Mouse (Mus musculus): Measurements from ENCODE around the gene Ube2b.

DNA sequence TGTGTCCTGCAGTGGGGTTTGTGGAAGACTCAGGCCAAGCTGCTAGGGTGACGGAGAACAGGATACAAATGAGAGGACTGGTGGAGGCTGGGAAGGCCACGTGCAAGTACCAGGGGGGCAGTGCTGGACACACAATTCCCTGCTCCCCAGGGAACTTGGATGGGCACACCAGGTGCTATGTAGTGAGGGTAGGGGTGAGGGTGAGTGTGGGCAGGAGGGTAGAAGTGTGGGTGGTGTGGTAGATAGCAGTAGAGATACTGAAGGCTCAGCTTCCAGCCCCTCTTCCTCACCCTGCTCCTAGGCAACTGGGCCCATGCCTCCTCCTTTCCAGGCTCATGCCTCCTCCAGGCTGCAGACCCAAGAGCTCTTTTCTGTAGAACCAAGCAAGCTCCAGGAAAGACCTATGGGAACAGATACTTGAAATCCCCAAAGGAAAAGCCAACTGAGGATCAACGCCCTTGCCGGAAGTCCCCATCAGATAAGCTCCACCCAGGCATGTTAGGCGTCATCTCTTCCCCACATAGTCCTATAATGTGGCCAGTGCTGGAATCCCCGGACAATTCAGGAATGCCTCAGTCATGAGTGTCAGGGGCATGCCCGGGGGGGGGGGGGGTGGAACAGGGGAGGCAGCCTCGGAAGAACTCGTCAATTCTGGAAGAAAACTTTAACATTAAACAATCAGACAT is 51.3 kb downstream of the Ube2b start:
- no peak for TF ChIP-seq TAL1 (IDR thresholded peaks at IDR 0.05; ENCODE audit: low read length)
- TF ChIP-seq GATA1 (IDR thresholded peaks at IDR 0.05; ENCODE audit: low read length) = peak; percentile 48; the same call in 1 of the 2 replicates

Measured in erythroblast, embryonic 14.5 days (primary cell).